Mouse (Mus musculus): ENCODE measurements at regions not wholly inside any gene's neighbourhood (a gene's known extent, or its start where the extent isn't known, plus 50 kb on each side); places are given as distances from the start of the nearest gene placed in this dataset.

- WGBS: 63% methylated on average over 6 of the region's 6 CpGs
These were observed 180.2 kb downstream of the Gm826 start for GRCm38 (mm10) chr2:160153781-160154180.

GRCm38 (mm10) chr2:160152101-160152500 lies 181.9 kb downstream of the Gm826 start:
- Histone ChIP-seq H3K9me3 (no peaks in the 10 kb centered on the region), H3K27ac (no peak overlapping the region), H3K4me1 (no peaks in the 10 kb centered on the region), H3K27me3 (ENCODE audit: insufficient read depth, poor library complexity, severe bottlenecking) (no peaks in the 10 kb centered on the region), H3K4me3 (no peak overlapping the region), H3K36me3 (no peaks in the 10 kb centered on the region)
- DNase-seq (ENCODE audit: low spot score): no peak
- WGBS: 79% methylated on average over 3 of the region's 3 CpGs

More at GRCm38 (mm10) chr2:160153781-160154180, 180.2 kb downstream of the Gm826 start:
- H3K4me3 ChIP-seq: no peak overlapping the region
- DNase-seq (ENCODE audit: low spot score): no peak
- no peaks in the 10 kb centered on the region for H3K9me3 ChIP-seq
- H3K36me3 ChIP-seq: no peaks in the 10 kb centered on the region
- no peaks in the 10 kb centered on the region for H3K27me3 ChIP-seq (ENCODE audit: insufficient read depth, poor library complexity, severe bottlenecking)
- H3K27ac ChIP-seq: no peak overlapping the region
- peaks cover 9% of the 10 kb centered on the region for H3K4me1 ChIP-seq

GRCm38 (mm10) chr2:160148936-160149335 lies 185.0 kb downstream of the Gm826 start:
- WGBS: 82% methylated on average over 3 of the region's 3 CpGs
- DNase-seq (ENCODE audit: low spot score): no peak
- no peak overlapping the region for H3K4me3 ChIP-seq
- no peaks in the 10 kb centered on the region for H3K9me3 ChIP-seq
- H3K27me3 ChIP-seq (ENCODE audit: insufficient read depth, poor library complexity, severe bottlenecking): no peaks in the 10 kb centered on the region
- no peaks in the 10 kb centered on the region for H3K4me1 ChIP-seq
- H3K36me3 ChIP-seq: no peaks in the 10 kb centered on the region
- H3K27ac ChIP-seq: no peak overlapping the region

- 69% methylated on average over 10 of the region's 10 CpGs for WGBS
- Histone ChIP-seq H3K27ac (no peak overlapping the region), H3K4me3 (no peak overlapping the region), H3K4me1 (no peaks in the 10 kb centered on the region), H3K27me3 (ENCODE audit: insufficient read depth, poor library complexity, severe bottlenecking) (no peaks in the 10 kb centered on the region), H3K36me3 (no peaks in the 10 kb centered on the region), H3K9me3 (no peaks in the 10 kb centered on the region)
- DNase-seq (ENCODE audit: low spot score): no peak
These were observed 185.4 kb downstream of the Gm826 start for GRCm38 (mm10) chr2:160148516-160148915.

GRCm38 (mm10) chr2:160148031-160148430 lies 185.9 kb downstream of the Gm826 start:
- Histone ChIP-seq H3K9me3 (no peaks in the 10 kb centered on the region), H3K4me3 (no peak overlapping the region), H3K4me1 (no peaks in the 10 kb centered on the region), H3K27ac (no peak overlapping the region), H3K36me3 (no peaks in the 10 kb centered on the region), H3K27me3 (ENCODE audit: insufficient read depth, poor library complexity, severe bottlenecking) (no peaks in the 10 kb centered on the region)
- 65% methylated on average over 2 of the region's 2 CpGs for WGBS
- no peak for DNase-seq (ENCODE audit: low spot score)

- H3K27ac ChIP-seq: no peak overlapping the region
- H3K9me3 ChIP-seq: no peaks in the 10 kb centered on the region
- WGBS: 69% methylated on average over 4 of the region's 4 CpGs
- no peaks in the 10 kb centered on the region for H3K4me1 ChIP-seq
- H3K4me3 ChIP-seq: no peak overlapping the region
- no peak for DNase-seq (ENCODE audit: low spot score)
- no peaks in the 10 kb centered on the region for H3K27me3 ChIP-seq (ENCODE audit: insufficient read depth, poor library complexity, severe bottlenecking)
- H3K36me3 ChIP-seq: no peaks in the 10 kb centered on the region
These were observed 193.7 kb downstream of the Gm826 start for GRCm38 (mm10) chr2:160140166-160140740.

GRCm38 (mm10) chr2:160138091-160138490 lies 195.9 kb downstream of the Gm826 start:
- no peak overlapping the region for H3K4me3 ChIP-seq
- WGBS: 77% methylated on average over 2 of the region's 2 CpGs
- no peak for DNase-seq (ENCODE audit: low spot score)
- H3K4me1 ChIP-seq: no peaks in the 10 kb centered on the region
- no peaks in the 10 kb centered on the region for H3K27me3 ChIP-seq (ENCODE audit: insufficient read depth, poor library complexity, severe bottlenecking)
- H3K9me3 ChIP-seq: no peaks in the 10 kb centered on the region
- no peaks in the 10 kb centered on the region for H3K36me3 ChIP-seq
- no peak overlapping the region for H3K27ac ChIP-seq

GRCm38 (mm10) chr2:160131797-160132196 lies 202.2 kb downstream of the Gm826 start:
- 30% methylated on average over 1 of the region's 2 CpGs for WGBS
- Histone ChIP-seq H3K36me3 (no peaks in the 10 kb centered on the region), H3K4me1 (no peaks in the 10 kb centered on the region), H3K4me3 (no peak overlapping the region), H3K9me3 (no peaks in the 10 kb centered on the region), H3K27me3 (ENCODE audit: insufficient read depth, poor library complexity, severe bottlenecking) (no peaks in the 10 kb centered on the region), H3K27ac (no peak overlapping the region)
- no peak for DNase-seq (ENCODE audit: low spot score)

GRCm38 (mm10) chr2:160131386-160131785 lies 202.6 kb downstream of the Gm826 start:
- 80% methylated on average over 2 of the region's 2 CpGs for WGBS

GRCm38 (mm10) chr2:160117148-160117547 lies 216.8 kb downstream of the Gm826 start:
- H3K36me3 ChIP-seq: no peaks in the 10 kb centered on the region
- H3K27ac ChIP-seq: no peak overlapping the region
- H3K27me3 ChIP-seq (ENCODE audit: insufficient read depth, poor library complexity, severe bottlenecking): no peaks in the 10 kb centered on the region
- H3K4me1 ChIP-seq: no peaks in the 10 kb centered on the region
- DNase-seq (ENCODE audit: low spot score): no peak
- no peak overlapping the region for H3K4me3 ChIP-seq
- no peaks in the 10 kb centered on the region for H3K9me3 ChIP-seq

More at GRCm38 (mm10) chr2:160131386-160131785, 202.6 kb downstream of the Gm826 start:
- Histone ChIP-seq H3K4me3 (no peak overlapping the region), H3K27ac (no peak overlapping the region), H3K36me3 (no peaks in the 10 kb centered on the region), H3K4me1 (no peaks in the 10 kb centered on the region), H3K27me3 (ENCODE audit: insufficient read depth, poor library complexity, severe bottlenecking) (no peaks in the 10 kb centered on the region), H3K9me3 (no peaks in the 10 kb centered on the region)
- DNase-seq (ENCODE audit: low spot score): no peak

GRCm38 (mm10) chr2:160111176-160111692 lies 222.7 kb downstream of the Gm826 start:
- H3K4me1 ChIP-seq: no peaks in the 10 kb centered on the region
- no peak for DNase-seq (ENCODE audit: low spot score)
- H3K27me3 ChIP-seq (ENCODE audit: insufficient read depth, poor library complexity, severe bottlenecking): no peaks in the 10 kb centered on the region
- no peak overlapping the region for H3K27ac ChIP-seq
- no peak overlapping the region for H3K4me3 ChIP-seq
- no peaks in the 10 kb centered on the region for H3K36me3 ChIP-seq
- no peaks in the 10 kb centered on the region for H3K9me3 ChIP-seq

- WGBS: 29% methylated on average over 12 of the region's 12 CpGs
- DNase-seq (ENCODE audit: low spot score): no peak
These were observed 240.9 kb downstream of the Gm826 start for GRCm38 (mm10) chr2:160093078-160093477.

GRCm38 (mm10) chr2:160085999-160086398 lies 248.0 kb downstream of the Gm826 start:
- Histone ChIP-seq H3K27ac (no peak overlapping the region), H3K9me3 (no peaks in the 10 kb centered on the region), H3K4me1 (no peaks in the 10 kb centered on the region), H3K27me3 (ENCODE audit: insufficient read depth, poor library complexity, severe bottlenecking) (no peaks in the 10 kb centered on the region), H3K4me3 (no peak overlapping the region), H3K36me3 (no peaks in the 10 kb centered on the region)
- WGBS: 78% methylated on average over 4 of the region's 4 CpGs
- no peak for DNase-seq (ENCODE audit: low spot score)

More at GRCm38 (mm10) chr2:160093078-160093477, 240.9 kb downstream of the Gm826 start:
- Histone ChIP-seq H3K27me3 (ENCODE audit: insufficient read depth, poor library complexity, severe bottlenecking) (no peaks in the 10 kb centered on the region), H3K4me1 (peaks cover 3% of the 10 kb centered on the region; the same call in 1 of the 2 replicates), H3K4me3 (no peak overlapping the region), H3K9me3 (no peaks in the 10 kb centered on the region), H3K27ac (no peak overlapping the region), H3K36me3 (no peaks in the 10 kb centered on the region)

GRCm38 (mm10) chr2:160083674-160084073 lies 250.3 kb downstream of the Gm826 start:
- 79% methylated on average over 4 of the region's 4 CpGs for WGBS
- Histone ChIP-seq H3K27me3 (ENCODE audit: insufficient read depth, poor library complexity, severe bottlenecking) (no peaks in the 10 kb centered on the region), H3K9me3 (no peaks in the 10 kb centered on the region), H3K4me1 (no peaks in the 10 kb centered on the region), H3K4me3 (no peak overlapping the region), H3K36me3 (no peaks in the 10 kb centered on the region), H3K27ac (no peak overlapping the region)
- no peak for DNase-seq (ENCODE audit: low spot score)

Measured in heart, embryonic 10.5 days (tissue).